Mouse (Mus musculus) neural tube, embryonic 15.5 days (tissue): ENCODE measurements at regions not wholly inside any gene's neighbourhood (a gene's known extent, or its start where the extent isn't known, plus 50 kb on each side); places are given as distances from the start of the nearest gene placed in this dataset.

Experiments
- ATAC-seq: fragments of 200-750 bp; cut with Nextera tagmentation; 2 replicates; pipeline ENCODE4 v1.8.0; 2017; ENCODE audit warnings: mild to moderate bottlenecking, moderate TSS enrichment, moderate library complexity; ENCODE audit not compliant: low FRiP score
- H3K27ac ChIP-seq: fragments of 300-500 bp; sonication (generic); replicated peaks from 2 replicates; pipeline ENCODE4 v1.5.1; 2015; ENCODE audit warnings: mild to moderate bottlenecking, inconsistent platforms
- H3K27me3 ChIP-seq: fragments of 300-500 bp; sonication (generic); replicated peaks from 2 replicates; pipeline ENCODE4 v1.6.1; 2015; ENCODE audit warnings: inconsistent platforms
- H3K36me3 ChIP-seq: fragments of 300-500 bp; sonication (generic); 2 replicates; pipeline ENCODE4 v1.6.1; 2015; ENCODE audit warnings: inconsistent platforms
- H3K4me1 ChIP-seq: fragments of 300-500 bp; sonication (generic); 2 replicates; pipeline ENCODE4 v1.6.1; 2015; ENCODE audit warnings: inconsistent platforms
- H3K4me2 ChIP-seq: fragments of 300-500 bp; sonication (generic); 2 replicates; pipeline ENCODE4 v1.6.1; 2015; ENCODE audit warnings: inconsistent platforms, mild to moderate bottlenecking, moderate library complexity
- H3K4me3 ChIP-seq: fragments of 300-500 bp; sonication (generic); replicated peaks from 2 replicates; pipeline ENCODE4 v1.5.1; 2015; ENCODE audit warnings: mild to moderate bottlenecking, inconsistent platforms
- H3K9ac ChIP-seq: fragments of 300-500 bp; sonication (generic); replicated peaks from 2 replicates; pipeline ENCODE4 v1.6.1; 2015; ENCODE audit warnings: mild to moderate bottlenecking, inconsistent platforms
- H3K9me3 ChIP-seq: fragments of 300-500 bp; sonication (generic); replicated peaks from 2 replicates; pipeline ENCODE4 v1.6.1; 2016; ENCODE audit warnings: inconsistent platforms
- WGBS: fragments of 180-500 bp; shearing (Covaris S2); methylation state at CpG from one replicate; pipeline ENCODE4 v1.1.7; 2015; ENCODE audit warnings: mixed read lengths; 5-methylcytosine and 5-hydroxymethylcytosine counted together

DNA sequence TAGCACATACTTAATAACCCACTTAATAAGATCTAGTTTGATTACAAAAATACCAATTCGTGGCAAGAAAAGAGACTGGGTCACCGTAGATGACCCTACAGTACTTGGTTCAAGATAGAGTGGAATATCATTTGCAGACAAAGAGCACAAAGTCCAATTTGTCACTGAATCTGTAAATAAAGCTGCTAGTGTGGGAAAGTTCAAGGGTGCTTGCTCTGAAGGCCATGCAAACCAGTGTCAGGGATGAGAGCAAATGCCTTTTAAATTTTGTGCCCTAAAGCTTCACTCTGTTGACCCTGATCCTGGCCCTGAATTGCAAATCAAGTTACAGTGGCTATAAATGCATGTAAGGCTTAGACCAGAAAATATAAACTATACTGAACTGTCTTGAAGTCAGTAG lies 113.1 kb downstream of the Cd55b start:
- Histone ChIP-seq H3K4me2 (no peak overlapping the region), H3K4me1 (no peaks in the 10 kb centered on the region), H3K9ac (no peak overlapping the region), H3K27ac (no peak overlapping the region), H3K36me3 (no peaks in the 10 kb centered on the region), H3K9me3 (no peaks in the 10 kb centered on the region), H3K4me3 (no peak overlapping the region), H3K27me3 (no peaks in the 10 kb centered on the region)
- WGBS = 77% methylated on average over 2 of the region's 2 CpGs
- no peak for ATAC-seq

DNA sequence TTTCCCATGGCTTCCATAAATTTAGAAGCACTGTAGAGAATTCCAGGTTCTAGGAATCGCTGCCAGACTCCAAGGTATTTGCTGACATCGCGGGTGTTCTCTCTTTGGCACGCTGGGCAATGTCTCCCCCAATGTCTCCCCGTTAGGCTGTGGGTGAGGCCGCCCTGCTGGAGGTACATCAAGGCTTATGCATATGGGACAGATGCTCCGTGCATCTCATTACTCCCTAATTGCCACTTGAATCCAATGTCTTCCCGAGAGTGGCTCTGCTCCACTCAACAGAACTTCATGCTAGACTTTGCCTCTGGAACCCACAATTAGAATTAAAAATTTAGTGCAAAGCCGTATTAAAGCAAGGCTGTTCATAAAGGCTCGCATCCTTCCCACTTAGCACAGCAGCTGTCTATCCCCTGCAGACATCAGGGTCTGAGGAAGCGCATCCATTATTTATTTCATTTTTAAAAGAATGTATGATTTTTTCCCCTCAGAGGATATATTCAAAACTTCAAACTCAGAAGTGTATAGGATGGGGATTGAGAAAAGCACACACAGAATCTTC lies 120.9 kb downstream of the Cd55b start:
- Histone ChIP-seq H3K9me3 (no peaks in the 10 kb centered on the region), H3K27ac (0 out of 2 replicates have a peak overlapping the region, but pooled peaks have one; percentile 25), H3K4me3 (no peak overlapping the region), H3K4me2 (peak overlapping the region; percentile 22), H3K4me1 (peaks cover 18% of the 10 kb centered on the region), H3K36me3 (no peaks in the 10 kb centered on the region), H3K27me3 (no peaks in the 10 kb centered on the region), H3K9ac (no peak overlapping the region)
- 31% methylated on average over 11 of the region's 11 CpGs for WGBS
- ATAC-seq = no peak

DNA sequence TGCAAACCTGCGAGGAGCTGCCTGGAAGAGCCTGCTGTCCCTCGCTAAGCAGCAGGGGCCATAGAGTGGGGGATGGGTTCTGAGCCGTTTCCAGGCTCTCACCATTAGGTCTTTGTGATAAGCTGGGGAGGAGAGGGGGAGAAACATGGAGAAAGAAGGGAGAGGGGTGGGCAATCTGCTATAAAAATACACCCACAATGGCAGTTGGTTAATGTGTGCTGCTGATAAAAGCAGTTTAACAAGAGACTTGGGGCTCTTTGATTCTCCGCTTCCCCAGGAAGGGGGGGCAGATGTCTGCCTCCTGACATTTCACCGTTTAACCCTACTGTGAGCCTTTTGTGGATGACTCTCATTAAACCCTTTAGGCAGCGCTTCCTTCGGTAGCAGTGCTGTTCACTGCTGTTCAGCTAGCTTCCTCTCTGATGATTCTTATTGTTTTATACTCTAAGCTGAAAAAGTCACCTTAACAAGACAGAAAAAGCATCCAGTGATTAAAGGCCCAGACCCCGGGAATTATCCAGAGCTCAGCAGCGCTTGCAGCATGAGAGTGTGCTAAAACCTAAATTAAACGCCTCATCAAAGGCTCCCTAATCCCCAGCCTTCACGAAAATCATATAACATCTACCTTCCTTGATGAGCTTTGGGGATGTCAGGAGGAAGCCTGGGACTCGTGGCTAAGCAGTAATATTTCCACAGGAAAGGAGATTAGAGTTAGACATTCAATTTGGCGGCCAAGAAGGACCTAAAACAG lies 122.6 kb downstream of the Cd55b start:
- Histone ChIP-seq H3K4me1 (peaks cover 18% of the 10 kb centered on the region), H3K27me3 (no peaks in the 10 kb centered on the region), H3K27ac (0 out of 2 replicates have a peak overlapping the region, but pooled peaks have one; percentile 20), H3K36me3 (no peaks in the 10 kb centered on the region), H3K9ac (no peak overlapping the region), H3K4me2 (peak overlapping the region; percentile 50), H3K9me3 (no peaks in the 10 kb centered on the region), H3K4me3 (peak overlapping the region; percentile 24)
- WGBS = 2% methylated on average over 13 of the region's 13 CpGs
- ATAC-seq = peak; percentile 80

DNA sequence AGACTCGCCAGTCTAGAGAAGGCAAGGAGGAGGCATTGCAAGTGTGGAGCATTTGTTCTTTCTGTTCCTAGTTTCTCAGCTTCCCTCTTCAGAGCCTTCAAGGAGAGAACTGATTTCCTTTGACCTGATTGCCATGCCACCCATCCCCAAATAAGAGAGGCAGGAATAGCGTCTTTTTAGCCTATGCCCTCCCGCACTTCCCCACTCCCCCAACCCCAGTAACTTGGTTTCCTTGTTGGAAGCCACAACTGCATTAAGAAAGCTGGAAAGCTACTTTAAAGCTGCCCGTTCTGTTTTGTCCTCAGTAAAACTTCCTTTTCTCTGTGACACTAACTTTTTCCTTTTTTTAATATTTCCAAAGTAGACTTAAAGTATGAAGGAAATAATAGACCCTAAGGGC lies 123.2 kb downstream of the Cd55b start:
- Histone ChIP-seq H3K27ac (no peak overlapping the region), H3K9ac (no peak overlapping the region), H3K36me3 (no peaks in the 10 kb centered on the region), H3K27me3 (no peaks in the 10 kb centered on the region), H3K4me3 (peak overlapping the region; percentile 24), H3K9me3 (no peaks in the 10 kb centered on the region), H3K4me2 (peak overlapping the region; percentile 50), H3K4me1 (peaks cover 18% of the 10 kb centered on the region)
- WGBS = 10% methylated on average over 4 of the region's 4 CpGs
- no peak for ATAC-seq

DNA sequence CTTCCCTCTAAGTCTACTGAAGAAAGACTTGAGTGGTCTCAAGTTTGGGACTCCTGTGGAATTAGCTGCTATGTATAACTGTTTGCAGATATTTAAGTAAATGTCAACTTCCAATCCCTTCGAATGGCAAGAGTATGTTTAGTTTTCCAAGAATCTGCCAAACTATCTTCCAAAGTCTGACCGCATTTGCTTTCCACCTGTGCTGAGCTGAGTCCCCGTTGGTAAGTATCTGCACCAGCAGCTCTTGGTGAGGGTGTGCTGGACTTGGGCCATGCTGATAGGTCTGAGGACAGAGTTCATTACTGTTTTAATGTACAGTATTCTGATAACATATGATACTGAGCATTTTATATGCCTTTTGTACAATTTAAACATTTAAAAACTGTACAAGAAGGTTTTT lies 123.7 kb downstream of the Cd55b start:
- peaks cover 18% of the 10 kb centered on the region for H3K4me1 ChIP-seq
- no peak overlapping the region for H3K27ac ChIP-seq
- no peak overlapping the region for H3K4me3 ChIP-seq
- WGBS = 67% methylated on average over 3 of the region's 3 CpGs
- H3K9ac ChIP-seq = no peak overlapping the region
- H3K36me3 ChIP-seq = no peaks in the 10 kb centered on the region
- no peaks in the 10 kb centered on the region for H3K27me3 ChIP-seq
- no peak overlapping the region for H3K4me2 ChIP-seq
- ATAC-seq = no peak
- H3K9me3 ChIP-seq = no peaks in the 10 kb centered on the region

DNA sequence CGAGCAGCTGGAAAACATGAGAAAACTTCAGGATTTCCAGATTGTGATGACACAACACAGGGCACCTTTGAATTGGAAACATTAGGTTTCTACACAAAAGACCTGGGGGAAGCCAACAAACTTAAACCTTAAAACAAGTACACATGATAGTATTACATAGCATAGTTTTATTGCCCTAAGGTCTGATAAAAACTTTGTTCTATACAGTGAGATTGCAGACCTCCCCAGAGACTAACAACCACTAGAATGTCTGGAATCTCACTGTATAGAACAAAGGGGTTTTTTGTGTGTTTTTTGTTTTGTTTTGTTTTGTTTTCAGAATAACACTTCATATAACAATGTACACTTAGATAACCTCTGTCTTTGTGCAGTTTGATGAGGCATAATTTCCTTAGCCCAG lies 124.2 kb downstream of the Cd55b start:
- peaks cover 18% of the 10 kb centered on the region for H3K4me1 ChIP-seq
- no peak overlapping the region for H3K4me2 ChIP-seq
- H3K27me3 ChIP-seq = no peaks in the 10 kb centered on the region
- H3K9me3 ChIP-seq = no peaks in the 10 kb centered on the region
- no peak overlapping the region for H3K27ac ChIP-seq
- H3K4me3 ChIP-seq = no peak overlapping the region
- no peaks in the 10 kb centered on the region for H3K36me3 ChIP-seq
- ATAC-seq = no peak
- 100% methylated on average over 1 of the region's 1 CpGs for WGBS
- H3K9ac ChIP-seq = no peak overlapping the region

DNA sequence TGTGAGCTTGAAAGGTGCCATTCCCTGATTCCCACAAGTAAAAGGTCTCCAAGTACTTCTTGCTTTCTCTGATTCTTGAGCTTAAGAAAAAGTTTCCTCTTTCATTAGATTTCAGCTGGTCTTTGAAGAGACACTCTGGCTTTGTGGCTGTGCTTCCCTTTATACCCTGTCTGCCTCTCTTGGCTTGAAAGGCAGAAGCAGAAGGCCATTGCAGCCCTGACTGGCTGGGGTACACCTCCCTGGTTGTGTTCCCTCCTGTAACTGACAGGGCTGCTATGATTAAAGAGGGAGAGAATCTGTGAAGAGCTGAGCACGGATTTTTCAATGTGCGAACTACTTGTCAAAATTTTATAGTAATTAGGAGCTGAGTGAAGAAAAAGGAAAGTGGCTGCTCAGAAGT lies 125.3 kb downstream of the Cd55b start:
- no peak overlapping the region for H3K4me2 ChIP-seq
- 66% methylated on average over 2 of the region's 2 CpGs for WGBS
- H3K27ac ChIP-seq = no peak overlapping the region
- no peaks in the 10 kb centered on the region for H3K27me3 ChIP-seq
- H3K36me3 ChIP-seq = no peaks in the 10 kb centered on the region
- ATAC-seq = no peak
- H3K9me3 ChIP-seq = no peaks in the 10 kb centered on the region
- H3K4me3 ChIP-seq = no peak overlapping the region
- peaks cover 18% of the 10 kb centered on the region for H3K4me1 ChIP-seq
- no peak overlapping the region for H3K9ac ChIP-seq

DNA sequence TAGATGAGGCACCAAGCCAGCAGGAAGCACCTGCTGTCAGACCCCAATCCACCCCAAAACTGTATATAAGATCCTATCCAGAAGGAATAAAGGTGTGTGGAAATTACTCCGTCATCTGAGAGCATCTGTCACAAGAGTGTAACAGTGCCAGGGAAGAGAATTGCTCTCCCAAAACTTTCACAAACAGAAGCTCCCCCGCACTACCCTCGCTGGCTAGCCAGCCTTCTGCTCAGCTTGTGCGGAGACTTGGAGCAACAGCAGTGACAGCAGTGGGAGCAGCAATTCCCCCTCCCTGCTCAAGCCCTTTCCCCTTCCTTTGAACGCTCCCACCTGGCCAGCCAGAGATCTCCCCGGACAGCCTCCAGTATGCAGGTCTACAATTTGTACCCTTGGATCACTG lies 136.9 kb downstream of the Cd55b start:
- Histone ChIP-seq H3K9me3 (no peaks in the 10 kb centered on the region), H3K27ac (no peak overlapping the region), H3K36me3 (no peaks in the 10 kb centered on the region), H3K4me2 (no peak overlapping the region), H3K4me3 (no peak overlapping the region), H3K27me3 (no peaks in the 10 kb centered on the region), H3K4me1 (no peaks in the 10 kb centered on the region), H3K9ac (no peak overlapping the region)
- WGBS = 88% methylated on average over 6 of the region's 6 CpGs
- no peak for ATAC-seq

DNA sequence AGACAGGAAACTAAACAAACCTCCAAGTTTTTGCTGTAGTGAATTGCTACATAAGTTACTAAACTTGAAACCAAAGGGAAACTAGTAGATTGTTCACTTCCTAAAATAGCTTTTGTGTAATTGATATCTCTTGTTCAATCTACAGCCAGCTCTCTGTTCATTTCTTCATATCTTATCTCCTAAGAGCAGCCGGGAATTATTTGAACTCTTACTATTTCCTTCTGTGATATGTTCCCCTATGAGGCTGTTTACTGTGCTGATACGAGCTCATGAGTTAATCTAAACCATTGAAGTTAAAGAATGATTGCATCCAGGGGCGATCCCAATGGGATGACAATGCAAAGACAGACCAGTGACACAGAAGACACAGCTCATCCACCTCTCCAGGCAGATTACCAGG lies 140.7 kb downstream of the Cd55b start:
- Histone ChIP-seq H3K36me3 (no peaks in the 10 kb centered on the region), H3K9ac (no peak overlapping the region), H3K27ac (no peak overlapping the region), H3K9me3 (no peaks in the 10 kb centered on the region), H3K4me1 (no peaks in the 10 kb centered on the region), H3K4me2 (no peak overlapping the region), H3K4me3 (no peak overlapping the region), H3K27me3 (no peaks in the 10 kb centered on the region)
- ATAC-seq = no peak
- WGBS = 76% methylated on average over 3 of the region's 3 CpGs

DNA sequence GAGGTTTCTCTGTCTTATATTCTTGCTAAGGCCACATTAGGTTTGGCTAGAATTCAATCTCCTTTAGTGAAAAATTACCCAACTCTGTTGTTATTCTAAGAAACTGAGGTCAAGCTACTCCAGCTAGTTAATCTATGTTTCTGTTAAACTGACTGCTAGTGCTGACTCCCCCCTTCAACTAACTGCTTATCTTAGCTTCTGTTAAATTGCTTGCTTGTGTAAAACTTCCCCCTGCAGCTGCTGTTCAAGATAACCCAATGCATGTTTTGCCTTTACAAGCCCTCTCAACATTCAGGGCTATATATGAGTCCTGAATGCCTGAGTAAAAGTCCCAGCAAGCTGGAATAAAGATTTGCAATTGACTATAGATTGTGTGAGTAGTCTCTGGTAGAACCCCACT lies 143.6 kb downstream of the Cd55b start:
- Histone ChIP-seq H3K4me2 (no peak overlapping the region), H3K4me3 (no peak overlapping the region), H3K27me3 (no peaks in the 10 kb centered on the region), H3K36me3 (no peaks in the 10 kb centered on the region), H3K9ac (no peak overlapping the region), H3K27ac (no peak overlapping the region), H3K9me3 (no peaks in the 10 kb centered on the region), H3K4me1 (no peaks in the 10 kb centered on the region)
- ATAC-seq = no peak

DNA sequence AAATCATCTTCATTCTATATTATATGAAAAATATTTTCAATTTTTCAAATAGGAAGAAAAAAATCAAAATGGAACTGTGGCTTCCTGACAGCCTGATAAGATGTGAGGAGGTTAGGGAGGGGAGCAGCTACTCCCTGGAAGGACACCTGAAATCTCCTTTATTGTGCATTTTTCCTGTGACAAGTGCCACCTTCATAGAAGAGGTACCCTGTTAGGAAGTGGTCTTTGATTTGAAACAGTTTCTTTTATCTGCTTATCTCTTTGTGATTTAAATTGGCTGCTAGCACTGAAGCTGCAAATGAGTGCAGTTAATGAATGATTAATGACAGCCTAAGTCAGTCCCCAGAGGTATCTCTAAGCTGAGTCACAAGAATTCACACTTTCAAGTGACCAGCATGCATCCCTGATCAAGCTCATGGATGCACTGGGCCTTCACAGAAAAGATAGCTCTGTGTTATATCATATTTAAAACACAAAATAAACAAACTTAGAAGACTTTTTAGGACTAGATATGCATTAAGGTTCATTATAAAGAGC lies 144.7 kb downstream of the Cd55b start:
- Histone ChIP-seq H3K9ac (no peak overlapping the region), H3K27ac (no peak overlapping the region), H3K4me2 (no peak overlapping the region), H3K4me3 (no peak overlapping the region), H3K27me3 (no peaks in the 10 kb centered on the region), H3K4me1 (no peaks in the 10 kb centered on the region), H3K9me3 (no peaks in the 10 kb centered on the region), H3K36me3 (no peaks in the 10 kb centered on the region)
- ATAC-seq = no peak

DNA sequence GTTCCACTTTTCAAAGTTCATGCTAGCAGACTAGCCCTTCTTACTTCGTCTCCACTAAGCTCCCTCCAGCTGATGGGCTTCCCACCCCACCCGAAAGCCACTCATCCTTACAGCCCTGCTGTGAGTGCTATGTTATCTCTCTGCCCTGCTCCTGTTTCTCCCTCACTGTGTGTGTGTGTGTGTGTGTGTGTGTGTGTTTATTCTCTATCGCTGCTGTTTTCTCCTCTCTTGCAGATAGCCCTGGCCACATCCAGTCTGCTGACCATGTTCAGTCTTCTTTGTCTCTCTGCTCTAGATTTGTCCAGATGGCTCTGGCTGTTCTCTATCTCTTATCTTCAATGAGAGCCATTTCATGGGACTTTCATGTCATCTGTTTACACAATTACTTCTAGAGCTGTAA lies 145.9 kb downstream of the Cd55b start:
- no peak overlapping the region for H3K27ac ChIP-seq
- H3K4me2 ChIP-seq = no peak overlapping the region
- no peaks in the 10 kb centered on the region for H3K27me3 ChIP-seq
- no peak for ATAC-seq
- H3K36me3 ChIP-seq = no peaks in the 10 kb centered on the region
- WGBS = 90% methylated on average over 3 of the region's 3 CpGs
- no peak overlapping the region for H3K9ac ChIP-seq
- no peaks in the 10 kb centered on the region for H3K4me1 ChIP-seq
- no peak overlapping the region for H3K4me3 ChIP-seq
- no peaks in the 10 kb centered on the region for H3K9me3 ChIP-seq
